Mouse (Mus musculus) adrenal gland, postnatal 4 days (tissue): ENCODE results near the gene Hnmt. TPM values are rescaled to one million over a fixed set of nuclear protein-coding genes. Genes with fewer than 3 reads are reported as not detected.

Source experiments
- total RNA-seq, 2 experiments: library from RNA; stranded (reverse); gene quantifications; 2 replicates each; pipeline ENCODE4 v1.2.3; 2021

The Hnmt gene
- total RNA-seq, 2 experiments from 2014 or later: 12.3 to 12.4 TPM

Other genes with a start within 250 kb of the Hnmt start
- not detected for gene Tbpl2, start 47.2 kb upstream of the Hnmt start, total RNA-seq
- not detected for gene Il1f8, start 103.8 kb upstream of the Hnmt start, total RNA-seq
- not detected for gene Il1f9, start 137.1 kb upstream of the Hnmt start, total RNA-seq
- gene Il1f6, start 166.0 kb upstream of the Hnmt start, total RNA-seq: not detected
- not detected for gene Il1f5, start 227.6 kb upstream of the Hnmt start, total RNA-seq
- not detected for gene Il1f10, start 241.8 kb upstream of the Hnmt start, total RNA-seq